Mouse (Mus musculus) forebrain, embryonic 13.5 days (tissue): Measurements from ENCODE around the gene Scgb1b11. TPM values are rescaled to one million over a fixed set of nuclear protein-coding genes. Genes with fewer than 3 reads are reported as not detected.
"Not testable (repeated sequence)": the region's sequence is repeated elsewhere in the genome, so short reads cannot be mapped to it uniquely, and the experiment has no call there.

Experiments
- ATAC-seq: fragments of 200-750 bp; cut with Nextera tagmentation; 2 replicates; pipeline ENCODE4 v1.8.0; 2017
- H3K27ac ChIP-seq: fragments of 300-500 bp; sonication (generic); 2 replicates; pipeline ENCODE4 v1.5.1; 2015; ENCODE audit warnings: inconsistent platforms, mild to moderate bottlenecking, moderate library complexity
- H3K27me3 ChIP-seq: fragments of 300-500 bp; sonication (generic); 2 replicates; pipeline ENCODE4 v1.6.1; 2015; ENCODE audit warnings: mild to moderate bottlenecking, inconsistent platforms
- H3K36me3 ChIP-seq: fragments of 300-500 bp; sonication (generic); 2 replicates; pipeline ENCODE4 v1.6.1; 2015; ENCODE audit warnings: mild to moderate bottlenecking, inconsistent platforms; ENCODE audit not compliant: poor library complexity, severe bottlenecking
- H3K4me1 ChIP-seq: fragments of 300-500 bp; sonication (generic); 2 replicates; pipeline ENCODE4 v1.6.1; 2015; ENCODE audit warnings: inconsistent platforms
- H3K4me2 ChIP-seq: fragments of 300-500 bp; sonication (generic); 2 replicates; pipeline ENCODE4 v1.6.1; 2015; ENCODE audit warnings: inconsistent platforms, mild to moderate bottlenecking, moderate library complexity
- H3K4me3 ChIP-seq: fragments of 300-500 bp; sonication (generic); 2 replicates; pipeline ENCODE4 v1.5.1; 2015; ENCODE audit warnings: mild to moderate bottlenecking, inconsistent platforms
- H3K9ac ChIP-seq: fragments of 300-500 bp; sonication (generic); 2 replicates; pipeline ENCODE4 v1.6.1; 2015; ENCODE audit warnings: mild to moderate bottlenecking, inconsistent platforms
- H3K9me3 ChIP-seq: fragments of 300-500 bp; sonication (generic); replicated peaks from 2 replicates; pipeline ENCODE4 v1.6.1; 2016; ENCODE audit warnings: inconsistent platforms
- WGBS: fragments of 180-500 bp; shearing (Covaris S2); methylation state at CpG from one replicate; pipeline ENCODE4 v1.1.7; 2015; 5-methylcytosine and 5-hydroxymethylcytosine counted together
- polyA plus RNA-seq: library from polyadenylated mRNA; unstranded; fragments of >200 nt; fragmentation: Nextera tagmentation; extraction: Ambion mirVana; gene quantifications from 2 replicates; pipeline ENCODE4 v1.2.1, GENCODE M21; 2015

The Scgb1b11 gene
- not detected in 2 replicates for polyA plus RNA-seq

GRCm38 (mm10) chr7:32222540-32222939 lies at the start of gene Scgb1b11:
Gene Scgb1b11 (plus strand): TSS chr7:32222840.
- ATAC-seq, H3K4me3 ChIP-seq, H3K9me3 ChIP-seq, H3K4me1 ChIP-seq, H3K36me3 ChIP-seq, H3K9ac ChIP-seq, H3K4me2 ChIP-seq, H3K27me3 ChIP-seq, H3K27ac ChIP-seq: not testable (repeated sequence)
- no CpG with 5 or more reads among the region's 2 CpGs for WGBS

GRCm38 (mm10) chr7:32211045-32211444 lies 11.6 kb upstream of the Scgb1b11 start, which contains the start of gene Scgb2b11:
Gene Scgb2b11 (minus strand): TSS chr7:32211145.
- H3K9ac ChIP-seq, H3K4me1 ChIP-seq, ATAC-seq, H3K36me3 ChIP-seq, H3K4me3 ChIP-seq, H3K4me2 ChIP-seq, H3K9me3 ChIP-seq, H3K27ac ChIP-seq, H3K27me3 ChIP-seq: not testable (repeated sequence)
- 88% methylated on average over 2 of the region's 2 CpGs for WGBS

Other genes with a start within 250 kb of the Scgb1b11 start
- gene Scgb1b10, start 122.0 kb upstream of the Scgb1b11 start, polyA plus RNA-seq, result not detected in 2 replicates
- gene Scgb2b11, start 11.7 kb upstream of the Scgb1b11 start, polyA plus RNA-seq, result not detected in 2 replicates
- not detected in 2 replicates for gene Scgb2b12, start 104.4 kb downstream of the Scgb1b11 start, polyA plus RNA-seq
- not detected in 2 replicates for gene Scgb1b12, start 111.3 kb downstream of the Scgb1b11 start, polyA plus RNA-seq
- not detected in 2 replicates for gene Scgb1b29, start 218.7 kb downstream of the Scgb1b11 start, polyA plus RNA-seq